Mouse (Mus musculus) neural tube, embryonic 13.5 days (tissue): ENCODE measurements at regions not wholly inside any gene's neighbourhood (a gene's known extent, or its start where the extent isn't known, plus 50 kb on each side); places are given as distances from the start of the nearest gene placed in this dataset.
A peak's percentile ranks its signal among the peaks of the same experiment; 100 is the strongest.

Source experiments
- ATAC-seq: fragments of 200-750 bp; cut with Nextera tagmentation; 2 replicates; pipeline ENCODE4 v1.8.0; 2017; ENCODE audit warnings: low read depth, mild to moderate bottlenecking, moderate TSS enrichment, moderate library complexity
- H3K27ac ChIP-seq: fragments of 300-500 bp; sonication (generic); replicated peaks from 2 replicates; pipeline ENCODE4 v1.5.1; 2015; ENCODE audit warnings: moderate library complexity, mild to moderate bottlenecking, inconsistent platforms
- H3K27me3 ChIP-seq: fragments of 300-500 bp; sonication (generic); 2 replicates; pipeline ENCODE4 v1.6.1; 2015; ENCODE audit warnings: mild to moderate bottlenecking, inconsistent platforms
- H3K36me3 ChIP-seq: fragments of 300-500 bp; sonication (generic); 2 replicates; pipeline ENCODE4 v1.6.1; 2015; ENCODE audit warnings: mild to moderate bottlenecking, inconsistent platforms
- H3K4me1 ChIP-seq: fragments of 300-500 bp; sonication (generic); replicated peaks from 2 replicates; pipeline ENCODE4 v1.6.1; 2015; ENCODE audit warnings: inconsistent platforms
- H3K4me2 ChIP-seq: fragments of 300-500 bp; sonication (generic); 2 replicates; pipeline ENCODE4 v1.6.1; 2015; ENCODE audit warnings: inconsistent platforms, mild to moderate bottlenecking, moderate library complexity
- H3K4me3 ChIP-seq: fragments of 300-500 bp; sonication (generic); 2 replicates; pipeline ENCODE4 v1.5.1; 2015; ENCODE audit warnings: mild to moderate bottlenecking, inconsistent platforms
- H3K9ac ChIP-seq: fragments of 300-500 bp; sonication (generic); 2 replicates; pipeline ENCODE4 v1.6.1; 2015; ENCODE audit warnings: moderate library complexity, mild to moderate bottlenecking, inconsistent platforms
- H3K9me3 ChIP-seq: fragments of 300-500 bp; sonication (generic); 2 replicates; pipeline ENCODE4 v1.6.1; 2016; ENCODE audit warnings: inconsistent platforms
- WGBS: fragments of 180-500 bp; shearing (Covaris S2); methylation state at CpG from one replicate; pipeline ENCODE4 v1.1.7; 2015; 5-methylcytosine and 5-hydroxymethylcytosine counted together

DNA sequence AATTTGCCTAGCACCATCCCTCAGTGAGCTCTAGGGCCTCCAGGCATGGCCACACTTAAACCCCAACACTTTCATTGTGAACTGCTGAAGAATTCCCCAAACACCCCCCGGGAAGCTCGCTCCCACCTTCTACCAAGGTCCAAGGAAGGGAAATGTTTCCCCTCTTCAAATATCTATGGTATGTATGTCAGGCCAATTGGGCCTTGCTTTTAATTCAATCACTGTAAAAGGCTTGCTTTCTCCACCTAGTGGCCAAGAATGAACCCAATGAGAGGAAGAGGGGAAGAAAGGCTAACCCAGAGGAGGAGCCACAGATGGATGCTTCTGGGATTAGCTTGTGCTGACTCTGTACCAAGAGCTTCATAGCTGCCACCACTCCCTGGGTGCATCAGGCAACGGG, 336.3 kb upstream of the Tgfbr2 start:
- no peak overlapping the region for H3K4me2 ChIP-seq
- H3K36me3 ChIP-seq = no peaks in the 10 kb centered on the region
- no peaks in the 10 kb centered on the region for H3K27me3 ChIP-seq
- WGBS = 60% methylated on average over 3 of the region's 3 CpGs
- H3K4me3 ChIP-seq = no peak overlapping the region
- H3K27ac ChIP-seq = no peak overlapping the region
- no peak overlapping the region for H3K9ac ChIP-seq
- no peak for ATAC-seq
- H3K4me1 ChIP-seq = no peaks in the 10 kb centered on the region
- H3K9me3 ChIP-seq = no peaks in the 10 kb centered on the region

- Histone ChIP-seq H3K4me2 (no peak overlapping the region), H3K4me1 (no peaks in the 10 kb centered on the region)
- WGBS = 81% methylated on average over 5 of the region's 5 CpGs
Measured at GRCm38 (mm10) chr9:116507756-116508155, 332.6 kb upstream of the Tgfbr2 start.

GRCm38 (mm10) chr9:116502831-116503230, 327.7 kb upstream of the Tgfbr2 start:
- no peaks in the 10 kb centered on the region for H3K36me3 ChIP-seq
- H3K27me3 ChIP-seq = no peaks in the 10 kb centered on the region
- WGBS = 67% methylated on average over 5 of the region's 5 CpGs
- no peaks in the 10 kb centered on the region for H3K4me1 ChIP-seq
- H3K27ac ChIP-seq = no peak overlapping the region
- H3K4me3 ChIP-seq = no peak overlapping the region
- no peak overlapping the region for H3K9ac ChIP-seq
- no peak for ATAC-seq
- no peak overlapping the region for H3K4me2 ChIP-seq
- H3K9me3 ChIP-seq = no peaks in the 10 kb centered on the region

More at GRCm38 (mm10) chr9:116507756-116508155, 332.6 kb upstream of the Tgfbr2 start:
- Histone ChIP-seq H3K36me3 (no peaks in the 10 kb centered on the region), H3K4me3 (no peak overlapping the region), H3K9me3 (no peaks in the 10 kb centered on the region), H3K27me3 (no peaks in the 10 kb centered on the region), H3K27ac (no peak overlapping the region), H3K9ac (no peak overlapping the region)
- no peak for ATAC-seq

GRCm38 (mm10) chr9:116500951-116501350, 325.8 kb upstream of the Tgfbr2 start:
- Histone ChIP-seq H3K4me1 (no peaks in the 10 kb centered on the region), H3K9me3 (no peaks in the 10 kb centered on the region), H3K4me3 (no peak overlapping the region), H3K27me3 (no peaks in the 10 kb centered on the region), H3K4me2 (no peak overlapping the region), H3K36me3 (no peaks in the 10 kb centered on the region), H3K27ac (no peak overlapping the region), H3K9ac (no peak overlapping the region)
- ATAC-seq = no peak
- WGBS = 76% methylated on average over 3 of the region's 3 CpGs

DNA sequence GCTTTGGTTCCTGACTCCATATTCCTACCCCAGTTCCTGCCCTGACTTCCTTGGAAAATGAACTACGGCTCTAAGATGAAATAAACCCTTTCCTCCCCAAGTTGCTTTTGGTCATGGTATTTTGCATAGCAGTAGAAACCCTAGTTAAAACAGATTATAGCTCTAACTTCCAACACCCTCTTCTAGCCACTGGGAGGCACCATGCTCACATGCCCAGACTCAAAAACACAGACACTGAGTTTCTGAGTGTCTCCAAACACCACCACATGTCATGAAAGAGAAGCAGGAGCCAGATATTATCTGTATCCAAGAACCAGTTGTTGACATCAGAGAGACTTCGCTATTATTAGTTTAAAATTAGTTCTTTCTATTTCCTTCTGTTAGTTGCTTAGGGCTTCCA, 316.1 kb upstream of the Tgfbr2 start:
- H3K4me3 ChIP-seq = no peak overlapping the region
- WGBS = 85% methylated on average over 2 of the region's 2 CpGs
- H3K9me3 ChIP-seq = peaks cover 10% of the 10 kb centered on the region; the same call in 1 of the 2 replicates
- H3K4me2 ChIP-seq = no peak overlapping the region
- no peaks in the 10 kb centered on the region for H3K36me3 ChIP-seq
- no peak overlapping the region for H3K27ac ChIP-seq
- H3K27me3 ChIP-seq = no peaks in the 10 kb centered on the region
- ATAC-seq = no peak
- no peak overlapping the region for H3K9ac ChIP-seq
- H3K4me1 ChIP-seq = no peaks in the 10 kb centered on the region; the same call in 1 of the 2 replicates

DNA sequence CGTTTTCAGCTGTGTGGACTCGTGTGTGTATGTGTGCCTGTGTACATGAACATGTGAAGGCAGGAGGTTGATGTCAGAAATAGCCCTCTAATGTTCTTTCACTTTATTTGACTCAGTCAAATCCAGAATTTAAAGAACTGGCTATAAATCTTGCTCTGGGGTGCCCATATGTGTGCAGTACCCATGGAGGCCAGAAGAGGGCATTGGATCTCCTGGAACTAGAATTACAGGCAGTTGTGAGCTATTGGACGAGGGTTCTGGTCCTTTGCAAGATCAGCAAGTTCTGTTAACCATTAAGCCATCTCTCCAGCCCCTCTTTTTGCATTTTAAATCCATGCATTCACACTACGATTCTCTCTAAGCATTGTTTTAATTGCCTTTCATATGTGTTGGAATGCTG, 314.6 kb upstream of the Tgfbr2 start:
- H3K9ac ChIP-seq = no peak overlapping the region
- 67% methylated on average over 4 of the region's 4 CpGs for WGBS

DNA sequence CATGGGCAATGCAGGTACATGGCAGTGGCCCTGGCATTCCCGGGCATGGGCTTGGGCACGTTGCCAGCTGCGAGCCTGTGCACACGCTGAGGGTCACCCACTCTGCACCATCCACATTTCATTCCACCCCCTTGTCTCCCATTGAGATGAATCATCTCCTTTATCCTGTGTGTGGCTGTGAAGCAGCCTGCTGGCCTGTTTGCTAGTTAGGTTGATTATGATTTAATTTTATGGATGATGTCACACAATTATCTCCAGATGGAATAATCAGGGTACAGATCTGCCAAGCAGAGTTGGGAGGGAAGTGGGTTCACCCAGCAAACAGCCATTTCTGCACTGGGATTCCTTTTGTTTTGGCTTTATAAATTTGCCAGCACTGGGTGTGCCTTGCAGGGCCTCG, 314.1 kb upstream of the Tgfbr2 start:
- Histone ChIP-seq H3K27ac (peak overlapping the region; percentile 52; the same call in 1 of the 2 replicates), H3K4me3 (no peak overlapping the region), H3K4me1 (no peaks in the 10 kb centered on the region; the same call in 1 of the 2 replicates), H3K27me3 (no peaks in the 10 kb centered on the region), H3K9me3 (peaks cover 10% of the 10 kb centered on the region; the same call in 1 of the 2 replicates), H3K9ac (no peak overlapping the region), H3K36me3 (no peaks in the 10 kb centered on the region), H3K4me2 (no peak overlapping the region)
- ATAC-seq = peak; percentile 63; the same call in 1 of the 2 replicates
- 75% methylated on average over 5 of the region's 5 CpGs for WGBS

More for the DNA sequence above, 314.6 kb upstream of the Tgfbr2 start:
- peak overlapping the region; percentile 52; the same call in 1 of the 2 replicates for H3K27ac ChIP-seq
- no peak for ATAC-seq
- H3K4me2 ChIP-seq = no peak overlapping the region
- peaks cover 10% of the 10 kb centered on the region; the same call in 1 of the 2 replicates for H3K9me3 ChIP-seq
- no peak overlapping the region for H3K4me3 ChIP-seq
- no peaks in the 10 kb centered on the region; the same call in 1 of the 2 replicates for H3K4me1 ChIP-seq
- H3K27me3 ChIP-seq = no peaks in the 10 kb centered on the region
- H3K36me3 ChIP-seq = no peaks in the 10 kb centered on the region

DNA sequence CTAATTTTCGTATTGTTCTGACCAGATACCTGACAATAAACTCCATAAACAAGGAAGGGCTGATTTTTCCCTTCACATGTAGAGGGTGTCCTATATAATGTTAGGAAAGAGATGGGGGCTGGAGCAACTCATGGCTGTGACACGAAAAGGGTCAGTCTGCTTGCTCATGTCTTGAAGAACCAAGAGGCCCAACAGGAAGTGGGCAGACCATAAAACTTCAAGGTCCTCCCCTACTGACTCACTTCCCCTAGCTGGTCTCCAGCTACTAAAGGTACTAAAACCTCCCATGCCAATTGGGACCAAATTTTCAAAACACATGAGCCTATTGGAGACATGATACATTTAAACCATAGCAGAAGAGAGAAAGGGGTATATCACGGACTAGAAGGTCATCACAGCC, 302.1 kb upstream of the Tgfbr2 start:
- Histone ChIP-seq H3K36me3 (no peaks in the 10 kb centered on the region), H3K9me3 (no peaks in the 10 kb centered on the region), H3K4me1 (no peaks in the 10 kb centered on the region; the same call in 1 of the 2 replicates), H3K4me3 (no peak overlapping the region), H3K9ac (no peak overlapping the region), H3K4me2 (no peak overlapping the region), H3K27ac (no peak overlapping the region), H3K27me3 (no peaks in the 10 kb centered on the region)
- WGBS = 85% methylated on average over 3 of the region's 3 CpGs
- ATAC-seq = no peak

- Histone ChIP-seq H3K9me3 (no peaks in the 10 kb centered on the region), H3K27me3 (no peaks in the 10 kb centered on the region), H3K4me1 (no peaks in the 10 kb centered on the region; the same call in 1 of the 2 replicates), H3K9ac (no peak overlapping the region), H3K4me3 (no peak overlapping the region), H3K36me3 (no peaks in the 10 kb centered on the region), H3K27ac (no peak overlapping the region), H3K4me2 (no peak overlapping the region)
- no peak; the same call in 1 of the 2 replicates for ATAC-seq
- WGBS = 70% methylated on average over 12 of the region's 12 CpGs
Measured at GRCm38 (mm10) chr9:116475206-116475955, 300.2 kb upstream of the Tgfbr2 start.

DNA sequence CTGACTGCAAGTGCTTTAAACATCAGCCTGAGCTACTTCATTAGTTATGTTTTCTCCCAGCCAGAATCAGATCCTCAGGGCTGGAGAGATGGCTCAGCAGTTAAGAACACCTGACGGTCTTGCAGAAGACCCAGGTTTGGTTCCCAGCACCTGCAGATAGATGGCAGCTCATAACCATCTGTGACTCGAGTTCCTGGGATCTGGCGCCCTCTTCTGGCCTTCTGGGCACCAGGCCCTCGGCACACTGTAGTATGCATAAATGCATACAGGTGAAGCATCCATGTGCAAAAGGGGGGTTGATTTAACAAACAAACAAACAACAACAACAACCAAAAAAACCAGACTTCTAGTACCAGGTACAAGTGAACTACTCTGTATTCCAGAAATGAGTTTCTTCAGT, 297.7 kb upstream of the Tgfbr2 start:
- H3K27ac ChIP-seq = no peak overlapping the region
- no peak overlapping the region for H3K4me3 ChIP-seq
- no peak overlapping the region for H3K4me2 ChIP-seq
- no peaks in the 10 kb centered on the region for H3K9me3 ChIP-seq
- H3K9ac ChIP-seq = no peak overlapping the region
- H3K4me1 ChIP-seq = peaks cover 16% of the 10 kb centered on the region
- no peaks in the 10 kb centered on the region for H3K36me3 ChIP-seq
- ATAC-seq = no peak
- WGBS = 85% methylated on average over 4 of the region's 4 CpGs
- no peaks in the 10 kb centered on the region for H3K27me3 ChIP-seq

DNA sequence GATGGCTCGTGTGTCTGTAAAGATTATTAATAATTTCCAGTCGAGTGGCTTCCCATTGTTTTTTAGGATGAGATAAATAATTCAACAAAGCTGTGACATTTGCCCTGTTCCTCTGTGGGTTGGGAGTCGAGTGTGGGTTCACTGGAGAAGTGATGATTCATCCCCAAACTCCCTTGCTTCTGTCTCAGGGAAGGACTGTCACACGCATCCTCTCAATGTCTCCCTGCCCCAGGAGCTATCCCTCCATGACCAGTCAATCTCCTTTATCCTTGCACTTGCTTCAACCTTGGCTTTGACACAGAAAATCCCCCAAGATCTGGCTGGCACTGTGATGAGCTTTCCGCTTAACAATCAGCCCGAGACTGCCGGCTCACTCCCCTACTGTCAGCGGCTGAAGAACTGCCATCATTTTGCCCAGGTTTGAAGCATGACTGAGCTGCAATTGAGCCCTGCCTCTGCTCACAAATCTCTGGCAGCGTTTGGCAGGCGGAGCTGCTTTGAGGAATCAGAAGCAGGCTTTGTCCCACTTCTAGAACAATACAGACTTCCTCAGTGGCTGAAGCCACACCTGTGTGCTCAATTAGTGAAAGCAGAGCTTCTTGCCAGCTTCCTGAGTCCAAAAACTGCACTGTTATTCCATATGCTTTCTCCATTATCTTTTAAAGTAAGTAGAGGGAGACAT, 293.6 kb upstream of the Tgfbr2 start:
- no peaks in the 10 kb centered on the region for H3K36me3 ChIP-seq
- peak; percentile 19; the same call in 1 of the 2 replicates for ATAC-seq
- H3K4me1 ChIP-seq = peaks cover 16% of the 10 kb centered on the region
- no peaks in the 10 kb centered on the region for H3K9me3 ChIP-seq
- H3K4me3 ChIP-seq = no peak overlapping the region
- no peaks in the 10 kb centered on the region for H3K27me3 ChIP-seq
- WGBS = 32% methylated on average over 10 of the region's 10 CpGs
- H3K9ac ChIP-seq = peak overlapping the region; percentile 17; the same call in 1 of the 2 replicates
- H3K4me2 ChIP-seq = 0 out of 2 replicates have a peak overlapping the region, but pooled peaks have one; percentile 9
- peak overlapping the region; percentile 74 for H3K27ac ChIP-seq

DNA sequence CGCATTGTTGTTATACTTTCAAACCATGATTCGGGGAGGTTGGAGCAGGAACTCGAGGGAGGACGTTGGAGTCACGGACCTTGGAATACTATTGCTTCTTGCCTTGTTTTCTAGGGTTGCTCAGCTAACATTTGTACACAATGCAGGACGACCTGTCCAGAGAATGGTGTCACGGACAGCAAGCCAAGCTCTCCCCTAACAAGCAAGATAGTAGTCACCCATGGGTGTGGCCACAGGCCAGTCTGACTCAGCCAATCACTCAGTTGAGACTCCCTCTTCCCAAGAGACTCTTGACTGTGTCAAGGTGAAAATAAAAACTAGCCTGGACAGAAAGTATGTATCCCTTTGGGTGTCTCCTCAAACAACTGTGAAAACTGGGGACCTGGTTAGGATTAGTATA, 291.2 kb upstream of the Tgfbr2 start:
- ATAC-seq = no peak
- no peak overlapping the region for H3K9ac ChIP-seq
- WGBS = 90% methylated on average over 7 of the region's 7 CpGs

More for the DNA sequence above, 291.2 kb upstream of the Tgfbr2 start:
- H3K36me3 ChIP-seq = no peaks in the 10 kb centered on the region
- no peak overlapping the region for H3K27ac ChIP-seq
- no peak overlapping the region for H3K4me2 ChIP-seq
- no peaks in the 10 kb centered on the region for H3K9me3 ChIP-seq
- H3K4me3 ChIP-seq = no peak overlapping the region
- H3K27me3 ChIP-seq = no peaks in the 10 kb centered on the region
- H3K4me1 ChIP-seq = peaks cover 16% of the 10 kb centered on the region
